Comparison of ENCODE assay signal across 9 mouse cellular contexts in genomic region chr6:31549361-31550051, GRCm38 (mm10). TPM values are rescaled to one million over a fixed set of nuclear protein-coding genes. Genes with fewer than 3 reads are reported as not detected.
DNase-seq lines count a peak whose midpoint lies in the region; ATAC-seq lines count a peak whose summit lies in the region.
"Had no signal": no experiment of that assay in that cellular context is flagged by ENCODE, and none has a peak within 500 bp of the region (broad histone marks: within the 10 kb centered on the region; RNA-seq: fewer than 3 reads in every experiment).

No protein-coding gene starts in this region.

- no peaks in the 10 kb centered on the region for H3K9me3 ChIP-seq in forebrain, embryonic 14.5 days (replicated peaks; ENCODE audit: control insufficient read depth, low read length)
- H3K9me3 ChIP-seq in hindbrain, embryonic 14.5 days (ENCODE audit: control insufficient read depth, low read length), result no peaks in the 10 kb centered on the region
- H3K9me3 ChIP-seq: liver, embryonic 13.5 days had no signal

- WGBS in forebrain, embryonic 14.5 days, result 37% methylated on average over 5 of the region's 5 CpGs
- 50% methylated on average over 5 of the region's 5 CpGs for WGBS in hindbrain, embryonic 14.5 days

- peaks cover 8% of the 10 kb centered on the region for H3K4me1 ChIP-seq in forebrain, embryonic 14.5 days (ENCODE audit: control insufficient read depth, insufficient read depth, low read length)
- H3K4me1 ChIP-seq in hindbrain, embryonic 14.5 days (replicated peaks; ENCODE audit: control insufficient read depth, insufficient read depth, low read length), result peaks cover 18% of the 10 kb centered on the region

- peak; percentile 81 for ATAC-seq in forebrain, embryonic 14.5 days
- ATAC-seq in hindbrain, embryonic 14.5 days (ENCODE audit: low FRiP score), result peak; percentile 46

- H3K27me3 ChIP-seq in forebrain, embryonic 14.5 days (replicated peaks; ENCODE audit: control insufficient read depth, insufficient read depth, low read length), result no peaks in the 10 kb centered on the region
- no peaks in the 10 kb centered on the region for H3K27me3 ChIP-seq in hindbrain, embryonic 14.5 days (ENCODE audit: control insufficient read depth, insufficient read depth, low read length)
- H3K27me3 ChIP-seq: liver, embryonic 13.5 days had no signal

- H3K9ac ChIP-seq in forebrain, embryonic 14.5 days (ENCODE audit: low read length), result no peak overlapping the region
- H3K9ac ChIP-seq in hindbrain, embryonic 14.5 days, result no peak overlapping the region
- H3K9ac ChIP-seq: liver, embryonic 13.5 days had no signal

- no peak overlapping the region for H3K4me2 ChIP-seq in forebrain, embryonic 14.5 days (ENCODE audit: low read length)
- no peak overlapping the region for H3K4me2 ChIP-seq in hindbrain, embryonic 14.5 days (replicated peaks)
- H3K4me2 ChIP-seq: liver, embryonic 13.5 days had no signal

- peak; percentile 78 for DNase-seq in left cerebral cortex, postnatal 4 days
- no peak for DNase-seq in left cerebral cortex, postnatal 36 days (ENCODE audit: low spot score in 2 of 2)
- peak; percentile 78 for DNase-seq in forebrain, embryonic 14.5 days (ENCODE audit: low spot score)
- DNase-seq in hindbrain, embryonic 14.5 days (ENCODE audit: low spot score), result no peak
- peak; percentile 74 for DNase-seq in lung, postnatal 14 days
- no peak for DNase-seq in B cell, adult 2 months
- DNase-seq in cerebellum, adult 11 months, result no peak
- no peak for DNase-seq in frontal cortex, postnatal 25 days (ENCODE audit: low spot score in 2 of 2)
- DNase-seq: liver, embryonic 13.5 days had no signal

- H3K27ac ChIP-seq in forebrain, embryonic 14.5 days (ENCODE audit: low read depth, low read length), result peak overlapping the region; percentile 23
- no peak overlapping the region for H3K27ac ChIP-seq in hindbrain, embryonic 14.5 days
- H3K27ac ChIP-seq: liver, embryonic 13.5 days had no signal

- no peaks in the 10 kb centered on the region for H3K36me3 ChIP-seq in forebrain, embryonic 14.5 days (ENCODE audit: control insufficient read depth, insufficient read depth, low read length)
- H3K36me3 ChIP-seq in hindbrain, embryonic 14.5 days (replicated peaks; ENCODE audit: control insufficient read depth, insufficient read depth), result no peaks in the 10 kb centered on the region

- intact Hi-C loops in left cerebral cortex, postnatal 4 days (cut with DNase I), result no loop called here
- intact Hi-C loops in left cerebral cortex, postnatal 36 days (cut with DNase I), result no loop called here

- H3K4me3 ChIP-seq in forebrain, embryonic 14.5 days (ENCODE audit: low read depth, low read length), result no peak overlapping the region
- H3K4me3 ChIP-seq in hindbrain, embryonic 14.5 days (replicated peaks; ENCODE audit: low read length), result no peak overlapping the region
- H3K4me3 ChIP-seq: liver, embryonic 13.5 days had no signal

RNA-seq across cellular contexts. Expression of gene Podxl, which starts 14.3 kb away (rescaled TPM):
- 10 to 100 TPM; 19.0 to 20.2 TPM for total RNA-seq in left cerebral cortex, postnatal 4 days (2021)
- 10 to 100 TPM; 15.6 to 17.2 TPM for total RNA-seq in left cerebral cortex, postnatal 36 days (2021)
- polyA plus RNA-seq in forebrain, embryonic 14.5 days (2014; fragmentation: Nextera tagmentation; extraction: Ambion mirVana), result 9.3 and 10.7 TPM in 2 replicates
- 8.7 and 9.8 TPM in 2 replicates for polyA plus RNA-seq in hindbrain, embryonic 14.5 days (2014; fragmentation: Nextera tagmentation; extraction: Ambion mirVana)

Comparison
In these comparisons a context has a peak if more than half of its experiments do, and no peak if none do; other contexts are left out.
1. DNase-seq: peak in left cerebral cortex, postnatal 4 days (single experiment), forebrain, embryonic 14.5 days (single experiment) and lung, postnatal 14 days (single experiment); none in left cerebral cortex, postnatal 36 days (0 of 2), hindbrain, embryonic 14.5 days (single experiment), B cell, adult 2 months (0 of 2), cerebellum, adult 11 months (single experiment) and frontal cortex, postnatal 25 days (0 of 2).